Mouse (Mus musculus) cortical plate, adult 2 months (tissue): ENCODE data around the gene Med29.

Source experiments
- CTCF ChIP-seq: fragments of 200-500 bp; IDR thresholded peaks from 2 replicates; pipeline ENCODE4 v1.5.1; 2011; ENCODE audit warnings: mild to moderate bottlenecking, control low read depth, low read length; ENCODE audit not compliant: insufficient read depth; ENCODE audit errors: extremely low read depth
- POLR2A ChIP-seq: fragments of 200-500 bp; IDR thresholded peaks from 2 replicates; pipeline ENCODE4 v1.6.1; 2011; ENCODE audit warnings: mild to moderate bottlenecking, low read length, control low read depth; ENCODE audit not compliant: insufficient read depth; ENCODE audit errors: extremely low read depth

- TF ChIP-seq POLR2A, result no peak
- no peak; the same call in 1 of the 2 replicates for TF ChIP-seq CTCF
Measured at GRCm38 (mm10) chr7:28398000-28398399, 5.5 kb upstream of the Med29 start.
